Mouse (Mus musculus) limb, embryonic 14.5 days (tissue): ENCODE data around the gene Phxr2. TPM values are rescaled to one million over a fixed set of nuclear protein-coding genes. Genes with fewer than 3 reads are reported as not detected.
A peak's percentile ranks its signal among the peaks of the same experiment; 100 is the strongest.

Experiments used
- ATAC-seq: fragments of 200-750 bp; cut with Nextera tagmentation; 2 replicates; pipeline ENCODE4 v1.8.0; 2017; ENCODE audit warnings: low read depth, moderate number of reproducible peaks, moderate TSS enrichment; ENCODE audit not compliant: low FRiP score
- DNase-seq: peaks from one replicate; pipeline ENCODE4 v3.0.0-alpha.2; 2015; ENCODE audit warnings: low spot score
- H3K27ac ChIP-seq: fragments of 300-500 bp; sonication (generic); replicated peaks from 2 replicates; pipeline ENCODE4 v1.5.1; 2014; ENCODE audit warnings: low read depth, mild to moderate bottlenecking, low read length, moderate library complexity, mixed read lengths
- H3K27me3 ChIP-seq: fragments of 300-500 bp; sonication (generic); 2 replicates; pipeline ENCODE4 v1.6.1; 2014; ENCODE audit warnings: low read length, mixed read lengths; ENCODE audit not compliant: control insufficient read depth, insufficient read depth
- H3K36me3 ChIP-seq: fragments of 300-500 bp; sonication (generic); 2 replicates; pipeline ENCODE4 v1.6.1; 2014; ENCODE audit warnings: mild to moderate bottlenecking, low read length, moderate library complexity, mixed read lengths; ENCODE audit not compliant: control insufficient read depth, insufficient read depth
- H3K4me1 ChIP-seq: fragments of 300-500 bp; sonication (generic); 2 replicates; pipeline ENCODE4 v1.6.1; 2014; ENCODE audit warnings: antibody characterized with exemption, low read length, mixed read lengths; ENCODE audit not compliant: control insufficient read depth, insufficient read depth
- H3K4me2 ChIP-seq: fragments of 300-500 bp; sonication (generic); replicated peaks from 2 replicates; pipeline ENCODE4 v1.6.1; 2014; ENCODE audit warnings: low read depth, mild to moderate bottlenecking, low read length, moderate library complexity; ENCODE audit not compliant: severe bottlenecking
- H3K4me3 ChIP-seq: fragments of 300-500 bp; sonication (generic); replicated peaks from 2 replicates; pipeline ENCODE4 v1.5.1; 2014; ENCODE audit warnings: low read length
- H3K9ac ChIP-seq: fragments of 300-500 bp; sonication (generic); 2 replicates; pipeline ENCODE4 v1.6.1; 2014; ENCODE audit warnings: mild to moderate bottlenecking, low read depth, low read length, moderate library complexity; ENCODE audit not compliant: severe bottlenecking
- H3K9me3 ChIP-seq: fragments of 300-500 bp; sonication (generic); 2 replicates; pipeline ENCODE4 v1.6.1; 2016; ENCODE audit warnings: low read length; ENCODE audit not compliant: control insufficient read depth
- POLR2A ChIP-seq: fragments of 200-500 bp; IDR thresholded peaks from 2 replicates; pipeline ENCODE4 v1.8.0; 2012; ENCODE audit warnings: inconsistent platforms, mild to moderate bottlenecking, moderate library complexity, borderline replicate concordance; ENCODE audit not compliant: insufficient read depth, insufficient read length; ENCODE audit errors: extremely low read depth
- WGBS: fragments of 180-500 bp; shearing (Covaris S2); extraction: QIAGEN DNeasy Blood & Tissue Kit; methylation state at CpG from one replicate; pipeline ENCODE4 v1.1.7; 2014; 5-methylcytosine and 5-hydroxymethylcytosine counted together
- polyA plus RNA-seq, 2 experiments: library from polyadenylated mRNA; depleted of rRNA in 1 of 2; stranded (reverse) in 1 of 2; unstranded in 1 of 2; fragments of >200 nt; fragmentation: Nextera tagmentation in 1 of 2; extraction: Ambion mirVana in 1 of 2; gene quantifications; 2 replicates each; pipeline versions ENCODE4 v1.2.1 to v1.2.3; 2012 to 2014

The Phxr2 gene
- polyA plus RNA-seq, 2 experiments = not detected

- Histone ChIP-seq H3K4me2 (no peak overlapping the region), H3K4me1 (peaks cover 9% of the 10 kb centered on the region), H3K9me3 (no peaks in the 10 kb centered on the region), H3K27me3 (no peaks in the 10 kb centered on the region), H3K27ac (no peak overlapping the region), H3K36me3 (no peaks in the 10 kb centered on the region), H3K4me3 (no peak overlapping the region), H3K9ac (no peak overlapping the region)
- no peak for TF ChIP-seq POLR2A
- WGBS = 77% methylated on average over 6 of the region's 6 CpGs
- DNase-seq (no peak), ATAC-seq (no peak)
Observed at GRCm38 (mm10) chr10:99168404-99168803, 42.3 kb upstream of the Phxr2 start.

GRCm38 (mm10) chr10:99166392-99166791 lies 40.3 kb upstream of the Phxr2 start:
- ATAC-seq = no peak
- DNase-seq = peak; percentile 54
- no peaks in the 10 kb centered on the region for H3K27me3 ChIP-seq
- no peak overlapping the region for H3K27ac ChIP-seq
- TF ChIP-seq POLR2A = no peak
- no peaks in the 10 kb centered on the region for H3K9me3 ChIP-seq
- no peak overlapping the region for H3K9ac ChIP-seq
- no peaks in the 10 kb centered on the region for H3K36me3 ChIP-seq
- H3K4me2 ChIP-seq = no peak overlapping the region
- H3K4me1 ChIP-seq = no peaks in the 10 kb centered on the region
- no peak overlapping the region for H3K4me3 ChIP-seq
- 61% methylated on average over 3 of the region's 3 CpGs for WGBS

GRCm38 (mm10) chr10:99165751-99166282 lies 39.7 kb upstream of the Phxr2 start:
- no peak for ATAC-seq
- 75% methylated on average over 7 of the region's 7 CpGs for WGBS
- no peak for TF ChIP-seq POLR2A
- DNase-seq = no peak
- Histone ChIP-seq H3K9ac (no peak overlapping the region), H3K4me2 (no peak overlapping the region), H3K4me3 (no peak overlapping the region), H3K9me3 (no peaks in the 10 kb centered on the region), H3K27me3 (no peaks in the 10 kb centered on the region), H3K36me3 (no peaks in the 10 kb centered on the region), H3K4me1 (no peaks in the 10 kb centered on the region), H3K27ac (no peak overlapping the region)

GRCm38 (mm10) chr10:99164871-99165477 lies 38.8 kb upstream of the Phxr2 start:
- Histone ChIP-seq H3K36me3 (no peaks in the 10 kb centered on the region; the same call in 1 of the 2 replicates), H3K4me1 (no peaks in the 10 kb centered on the region), H3K4me3 (no peak overlapping the region), H3K27ac (no peak overlapping the region), H3K9me3 (no peaks in the 10 kb centered on the region), H3K27me3 (no peaks in the 10 kb centered on the region), H3K4me2 (no peak overlapping the region), H3K9ac (no peak overlapping the region)
- TF ChIP-seq POLR2A = no peak
- peak; percentile 53; the same call in 1 of the 2 replicates for ATAC-seq
- peak; percentile 78 for DNase-seq
- 43% methylated on average over 13 of the region's 13 CpGs for WGBS

- 85% methylated on average over 5 of the region's 5 CpGs for WGBS
- no peaks in the 10 kb centered on the region for H3K9me3 ChIP-seq
- no peak overlapping the region for H3K4me3 ChIP-seq
Observed at GRCm38 (mm10) chr10:99163002-99163401, 36.9 kb upstream of the Phxr2 start.

More at GRCm38 (mm10) chr10:99163002-99163401, 36.9 kb upstream of the Phxr2 start:
- no peak for TF ChIP-seq POLR2A
- Histone ChIP-seq H3K27ac (no peak overlapping the region), H3K27me3 (no peaks in the 10 kb centered on the region), H3K9ac (no peak overlapping the region), H3K36me3 (no peaks in the 10 kb centered on the region; the same call in 1 of the 2 replicates), H3K4me1 (no peaks in the 10 kb centered on the region), H3K4me2 (no peak overlapping the region)
- DNase-seq = no peak
- ATAC-seq = no peak
